Mouse (Mus musculus): ENCODE results near the gene Rbbp9. TPM values are rescaled to one million over a fixed set of nuclear protein-coding genes. Genes with fewer than 3 reads are reported as not detected.
A peak's percentile ranks its signal among the peaks of the same experiment; 100 is the strongest.

Rbbp9 gene
- polyA plus RNA-seq, 1 experiment from 2014 or later: 70.1 TPM

DNA sequence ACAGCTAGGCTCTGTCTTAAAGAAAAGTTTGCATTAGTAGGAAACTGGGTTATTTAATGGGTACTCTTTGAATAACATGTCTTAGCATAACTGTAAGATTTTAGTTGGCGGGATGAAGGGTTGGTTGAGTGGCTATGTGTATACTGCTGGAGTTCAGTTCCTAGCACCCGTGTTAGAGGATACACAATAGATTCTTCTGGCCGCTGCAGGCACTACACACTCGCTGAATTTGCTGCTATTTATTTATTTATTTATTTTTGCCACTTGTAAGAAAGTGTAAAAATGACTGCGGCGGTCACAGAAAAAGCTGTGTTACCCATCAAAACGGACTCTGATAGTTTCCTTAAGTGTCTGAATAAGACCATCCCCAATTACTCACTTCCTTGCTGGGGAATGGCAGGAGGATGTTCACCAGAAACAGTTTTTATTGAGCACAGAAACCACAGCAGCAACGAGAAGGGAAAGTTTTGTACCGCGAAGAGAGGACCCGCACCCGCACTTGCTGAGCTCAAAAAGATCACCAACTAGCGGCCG is 4.7 kb upstream of the Rbbp9 start:
- Histone ChIP-seq H3K27me3 (ENCODE audit: control insufficient read depth, insufficient read depth, low read length) (no peaks in the 10 kb centered on the region), H3K36me3 (ENCODE audit: control insufficient read depth, insufficient read depth, low read length) (peaks cover 2% of the 10 kb centered on the region; the same call in 1 of the 2 replicates), H3K4me3 (ENCODE audit: low read depth, low read length) (peak overlapping the region; percentile 79), H3K9ac (ENCODE audit: low read length) (peak overlapping the region; percentile 84), H3K4me2 (ENCODE audit: low read depth, severe bottlenecking) (peak overlapping the region; percentile 59), H3K4me1 (ENCODE audit: control insufficient read depth, insufficient read depth, low read length) (0 out of 2 replicates have a peak, but pooled peaks cover 3% of the 10 kb centered on the region), H3K9me3 (ENCODE audit: control insufficient read depth, low read length) (no peaks in the 10 kb centered on the region), H3K27ac (replicated peaks; ENCODE audit: low read depth, low read length) (peak overlapping the region; percentile 77)
- ATAC-seq (ENCODE audit: insufficient number of reproducible peaks, low FRiP score, low TSS enrichment, low read depth) (no peak), DNase-seq (ENCODE audit: low spot score) (no peak)
- 4% methylated on average over 14 of the region's 14 CpGs for WGBS

DNA sequence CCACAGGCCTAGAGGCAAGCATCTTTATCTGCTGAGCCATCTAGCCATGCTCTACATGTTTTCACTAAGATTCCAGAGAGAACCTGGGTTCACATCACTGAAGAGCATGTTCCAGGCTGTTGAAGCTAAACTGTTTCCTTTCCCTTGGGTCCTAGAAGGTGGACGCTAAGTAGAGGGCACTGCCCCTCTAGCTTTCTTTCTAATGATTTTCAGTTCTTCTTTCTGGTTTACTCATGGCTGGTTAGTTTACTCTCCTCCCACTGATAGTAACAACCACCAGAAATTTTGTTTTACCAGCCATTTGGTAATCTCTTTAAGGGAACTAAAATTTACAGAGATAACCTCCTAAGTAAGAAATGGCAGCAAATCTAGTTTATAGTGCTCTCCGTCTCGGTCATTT is 3.2 kb upstream of the Rbbp9 start:
- Histone ChIP-seq H3K4me1 (ENCODE audit: control insufficient read depth, insufficient read depth, low read length) (0 out of 2 replicates have a peak, but pooled peaks cover 3% of the 10 kb centered on the region), H3K36me3 (ENCODE audit: control insufficient read depth, insufficient read depth, low read length) (no peaks in the 10 kb centered on the region), H3K27ac (replicated peaks; ENCODE audit: low read depth, low read length) (no peak overlapping the region), H3K4me2 (ENCODE audit: low read depth, severe bottlenecking) (no peak overlapping the region), H3K9me3 (ENCODE audit: control insufficient read depth, low read length) (no peaks in the 10 kb centered on the region), H3K9ac (ENCODE audit: low read length) (no peak overlapping the region), H3K27me3 (ENCODE audit: control insufficient read depth, insufficient read depth, low read length) (no peaks in the 10 kb centered on the region), H3K4me3 (ENCODE audit: low read depth, low read length) (no peak overlapping the region)
- ATAC-seq (ENCODE audit: insufficient number of reproducible peaks, low FRiP score, low TSS enrichment, low read depth): no peak
- WGBS: 93% methylated on average over 3 of the region's 3 CpGs
- no peak for DNase-seq (ENCODE audit: low spot score)

DNA sequence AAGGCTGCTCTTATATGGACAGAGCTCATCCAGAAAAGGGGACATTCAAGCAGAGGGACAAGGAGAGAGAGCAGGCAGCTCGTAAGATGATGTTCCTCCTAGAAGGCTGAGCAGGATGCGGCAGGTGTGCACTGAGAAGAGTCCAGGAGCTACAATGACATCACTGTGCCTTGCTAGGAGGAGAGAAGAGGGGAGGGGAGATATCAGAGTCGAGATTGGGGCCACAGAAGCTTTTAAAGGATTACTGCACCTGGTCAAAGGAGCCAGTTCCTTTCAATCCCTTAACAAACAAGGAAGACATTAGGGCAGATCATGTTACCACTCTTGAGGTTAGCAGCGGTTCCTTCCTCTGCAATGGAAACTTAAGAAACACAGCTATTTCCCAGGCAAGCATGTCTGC is 3.1 kb downstream of the Rbbp9 start:
- no peak overlapping the region for H3K4me3 ChIP-seq (ENCODE audit: low read depth, low read length)
- peaks cover 5% of the 10 kb centered on the region for H3K36me3 ChIP-seq (ENCODE audit: control insufficient read depth, insufficient read depth, low read length)
- no peaks in the 10 kb centered on the region for H3K9me3 ChIP-seq (ENCODE audit: control insufficient read depth, low read length)
- 76% methylated on average over 4 of the region's 4 CpGs for WGBS
- H3K27me3 ChIP-seq (ENCODE audit: control insufficient read depth, insufficient read depth, low read length): no peaks in the 10 kb centered on the region
- H3K27ac ChIP-seq (replicated peaks; ENCODE audit: low read depth, low read length): no peak overlapping the region
- no peak overlapping the region for H3K4me2 ChIP-seq (ENCODE audit: low read depth, severe bottlenecking)
- ATAC-seq (ENCODE audit: insufficient number of reproducible peaks, low FRiP score, low TSS enrichment, low read depth) (no peak), DNase-seq (ENCODE audit: low spot score) (no peak)
- no peak overlapping the region for H3K9ac ChIP-seq (ENCODE audit: low read length)
- no peaks in the 10 kb centered on the region for H3K4me1 ChIP-seq (ENCODE audit: control insufficient read depth, insufficient read depth, low read length)

DNA sequence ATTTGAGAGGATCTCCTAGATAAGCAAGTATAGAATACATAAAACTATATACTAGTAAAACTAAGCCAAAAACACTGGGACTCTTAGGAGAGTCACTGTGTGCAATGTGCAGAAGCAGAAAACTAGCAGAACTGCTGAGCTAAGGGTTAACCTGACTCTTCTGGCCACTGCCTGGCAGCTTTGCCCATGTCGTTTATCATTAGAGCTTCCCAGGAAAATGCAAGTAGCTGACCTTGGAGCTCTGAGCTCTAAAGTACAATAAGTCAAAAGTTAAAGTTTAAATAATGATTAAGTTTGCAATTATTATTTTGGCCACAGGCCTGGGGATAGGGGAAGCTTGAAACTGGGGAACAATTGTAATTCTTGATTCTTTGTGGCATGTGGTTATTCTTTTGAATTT is 5.2 kb downstream of the Rbbp9 start:
- no peaks in the 10 kb centered on the region for H3K4me1 ChIP-seq (ENCODE audit: control insufficient read depth, insufficient read depth, low read length)
- H3K4me3 ChIP-seq (ENCODE audit: low read depth, low read length): no peak overlapping the region
- no peaks in the 10 kb centered on the region for H3K27me3 ChIP-seq (ENCODE audit: control insufficient read depth, insufficient read depth, low read length)
- 53% methylated on average over 1 of the region's 1 CpGs for WGBS
- H3K4me2 ChIP-seq (ENCODE audit: low read depth, severe bottlenecking): no peak overlapping the region
- ATAC-seq (ENCODE audit: insufficient number of reproducible peaks, low FRiP score, low TSS enrichment, low read depth) (no peak), DNase-seq (ENCODE audit: low spot score) (no peak)
- no peak overlapping the region for H3K27ac ChIP-seq (replicated peaks; ENCODE audit: low read depth, low read length)
- peaks cover 5% of the 10 kb centered on the region for H3K36me3 ChIP-seq (ENCODE audit: control insufficient read depth, insufficient read depth, low read length)
- no peak overlapping the region for H3K9ac ChIP-seq (ENCODE audit: low read length)
- no peaks in the 10 kb centered on the region for H3K9me3 ChIP-seq (ENCODE audit: control insufficient read depth, low read length)

DNA sequence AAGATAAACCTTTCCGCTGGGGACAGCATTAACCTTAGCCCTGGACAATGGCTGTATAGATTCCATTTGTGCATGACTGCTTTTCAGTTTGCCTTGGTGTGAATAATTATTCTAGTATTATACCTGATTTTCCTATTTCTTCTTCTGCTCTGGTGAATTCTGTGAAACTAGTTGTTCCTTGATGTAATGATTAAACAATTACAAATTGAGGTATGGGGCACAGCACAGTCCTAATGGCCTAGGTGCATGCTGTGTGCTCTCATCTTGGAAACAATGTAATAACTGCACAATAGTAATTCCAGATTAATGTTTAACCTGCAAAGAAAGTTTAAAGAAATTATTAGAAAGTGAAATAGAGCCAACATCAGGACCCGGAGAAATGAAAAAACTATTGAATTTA is 5.6 kb downstream of the Rbbp9 start:
- Histone ChIP-seq H3K9ac (ENCODE audit: low read length) (no peak overlapping the region), H3K27me3 (ENCODE audit: control insufficient read depth, insufficient read depth, low read length) (no peaks in the 10 kb centered on the region), H3K4me2 (ENCODE audit: low read depth, severe bottlenecking) (no peak overlapping the region), H3K27ac (replicated peaks; ENCODE audit: low read depth, low read length) (no peak overlapping the region), H3K9me3 (ENCODE audit: control insufficient read depth, low read length) (no peaks in the 10 kb centered on the region), H3K4me1 (ENCODE audit: control insufficient read depth, insufficient read depth, low read length) (no peaks in the 10 kb centered on the region), H3K36me3 (ENCODE audit: control insufficient read depth, insufficient read depth, low read length) (peaks cover 5% of the 10 kb centered on the region), H3K4me3 (ENCODE audit: low read depth, low read length) (no peak overlapping the region)
- DNase-seq (ENCODE audit: low spot score) (no peak), ATAC-seq (ENCODE audit: insufficient number of reproducible peaks, low FRiP score, low TSS enrichment, low read depth) (no peak)
- 95% methylated on average over 2 of the region's 2 CpGs for WGBS

DNA sequence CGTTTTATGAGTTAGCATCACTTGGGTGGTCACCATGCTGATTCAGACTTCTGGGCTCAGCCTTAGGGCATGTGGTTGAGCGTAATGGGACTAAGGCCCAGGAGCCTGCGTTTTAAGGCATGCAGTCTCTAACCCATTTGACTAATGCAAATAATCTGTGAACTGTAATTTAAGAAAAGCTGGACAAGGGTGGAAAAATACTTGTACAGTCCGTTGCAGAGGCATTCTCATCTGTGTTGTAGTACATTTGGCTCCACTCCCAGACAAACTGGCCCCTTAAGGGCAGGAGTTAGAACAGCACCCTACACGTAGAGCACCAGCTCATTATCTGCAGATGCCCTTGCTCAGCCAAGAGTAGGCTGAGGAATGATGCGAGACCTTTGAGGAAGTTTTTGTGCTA is 6.0 kb downstream of the Rbbp9 start:
- 90% methylated on average over 6 of the region's 6 CpGs for WGBS

DNA sequence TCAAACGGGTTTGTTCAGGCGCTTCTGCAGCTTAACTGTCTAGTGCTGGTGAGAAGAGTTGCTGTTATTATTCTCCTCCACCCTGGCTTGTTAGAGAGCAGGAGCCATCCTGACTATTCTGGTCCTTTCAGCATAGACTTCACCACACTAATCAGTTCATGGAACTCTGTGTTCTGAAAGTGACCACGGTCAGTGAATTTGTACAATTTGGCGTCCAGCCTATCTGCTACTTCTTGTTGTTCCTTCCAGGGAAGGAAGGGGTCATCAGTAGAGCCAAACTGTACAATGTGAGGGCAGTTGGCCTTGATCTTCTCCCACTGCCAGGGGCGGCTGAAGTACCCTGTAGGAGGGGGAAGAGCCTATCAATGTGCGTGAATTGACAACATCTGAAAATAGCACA is 7.0 kb downstream of the Rbbp9 start:
- H3K9ac ChIP-seq (ENCODE audit: low read length): no peak overlapping the region
- no peak overlapping the region for H3K4me2 ChIP-seq (ENCODE audit: low read depth, severe bottlenecking)
- H3K27me3 ChIP-seq (ENCODE audit: control insufficient read depth, insufficient read depth, low read length): no peaks in the 10 kb centered on the region
- no peak for ATAC-seq (ENCODE audit: insufficient number of reproducible peaks, low FRiP score, low TSS enrichment, low read depth)
- H3K4me3 ChIP-seq (ENCODE audit: low read depth, low read length): no peak overlapping the region
- H3K9me3 ChIP-seq (ENCODE audit: control insufficient read depth, low read length): no peaks in the 10 kb centered on the region
- 89% methylated on average over 6 of the region's 6 CpGs for WGBS
- DNase-seq (ENCODE audit: low spot score): no peak
- H3K4me1 ChIP-seq (ENCODE audit: control insufficient read depth, insufficient read depth, low read length): no peaks in the 10 kb centered on the region
- no peak overlapping the region for H3K27ac ChIP-seq (replicated peaks; ENCODE audit: low read depth, low read length)
- peaks cover 11% of the 10 kb centered on the region for H3K36me3 ChIP-seq (ENCODE audit: control insufficient read depth, insufficient read depth, low read length)

More for the DNA sequence above, 6.0 kb downstream of the Rbbp9 start:
- no peaks in the 10 kb centered on the region for H3K9me3 ChIP-seq (ENCODE audit: control insufficient read depth, low read length)
- peaks cover 5% of the 10 kb centered on the region for H3K36me3 ChIP-seq (ENCODE audit: control insufficient read depth, insufficient read depth, low read length)
- DNase-seq (ENCODE audit: low spot score) (no peak), ATAC-seq (ENCODE audit: insufficient number of reproducible peaks, low FRiP score, low TSS enrichment, low read depth) (no peak)
- no peak overlapping the region for H3K4me2 ChIP-seq (ENCODE audit: low read depth, severe bottlenecking)
- no peaks in the 10 kb centered on the region for H3K4me1 ChIP-seq (ENCODE audit: control insufficient read depth, insufficient read depth, low read length)
- H3K27me3 ChIP-seq (ENCODE audit: control insufficient read depth, insufficient read depth, low read length): no peaks in the 10 kb centered on the region
- H3K27ac ChIP-seq (replicated peaks; ENCODE audit: low read depth, low read length): no peak overlapping the region
- no peak overlapping the region for H3K4me3 ChIP-seq (ENCODE audit: low read depth, low read length)
- H3K9ac ChIP-seq (ENCODE audit: low read length): no peak overlapping the region

DNA sequence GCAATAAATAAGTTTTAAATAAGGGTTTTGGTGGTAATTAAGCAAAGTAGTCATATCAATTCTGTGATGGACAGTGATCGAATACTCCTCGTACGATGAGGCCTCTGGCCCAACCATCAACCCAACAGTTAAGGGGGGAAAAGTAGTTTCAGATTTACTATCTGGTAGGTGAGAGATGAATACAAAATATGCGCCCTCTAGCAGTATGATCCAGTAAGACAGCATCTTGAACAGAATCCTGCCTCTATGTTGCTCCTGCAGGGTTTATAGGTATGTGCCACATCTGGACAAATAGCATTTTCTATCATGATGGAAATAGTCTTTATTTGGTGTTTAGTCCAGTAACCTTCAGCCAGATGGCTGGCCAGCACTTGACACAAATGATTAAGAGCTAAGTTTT is 9.4 kb downstream of the Rbbp9 start:
- Histone ChIP-seq H3K9ac (ENCODE audit: low read length) (no peak overlapping the region), H3K9me3 (ENCODE audit: control insufficient read depth, low read length) (no peaks in the 10 kb centered on the region), H3K4me3 (ENCODE audit: low read depth, low read length) (no peak overlapping the region), H3K36me3 (ENCODE audit: control insufficient read depth, insufficient read depth, low read length) (peaks cover 23% of the 10 kb centered on the region), H3K4me2 (ENCODE audit: low read depth, severe bottlenecking) (no peak overlapping the region), H3K4me1 (ENCODE audit: control insufficient read depth, insufficient read depth, low read length) (no peaks in the 10 kb centered on the region), H3K27me3 (ENCODE audit: control insufficient read depth, insufficient read depth, low read length) (no peaks in the 10 kb centered on the region), H3K27ac (replicated peaks; ENCODE audit: low read depth, low read length) (no peak overlapping the region)
- DNase-seq (ENCODE audit: low spot score) (no peak), ATAC-seq (ENCODE audit: insufficient number of reproducible peaks, low FRiP score, low TSS enrichment, low read depth) (no peak)
- 88% methylated on average over 4 of the region's 4 CpGs for WGBS

DNA sequence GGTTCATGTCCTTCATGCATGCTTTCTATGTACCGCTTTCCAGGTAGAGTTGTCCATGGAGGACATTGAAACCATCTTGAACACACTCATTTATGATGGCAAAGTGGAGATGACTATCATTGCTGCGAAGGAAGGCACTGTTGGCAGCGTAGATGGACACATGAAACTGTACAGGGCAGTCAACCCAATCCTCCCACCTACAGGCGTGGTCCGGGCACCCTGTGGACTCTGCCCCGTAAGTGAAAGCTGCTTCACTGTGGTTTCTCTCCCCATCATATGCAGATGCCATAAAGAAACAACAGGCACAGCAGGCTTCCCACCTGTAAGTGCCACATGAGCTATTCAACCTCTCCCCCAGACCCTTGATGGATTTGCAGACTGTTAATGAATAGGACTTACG is 13.5 kb downstream of the Rbbp9 start:
- no peaks in the 10 kb centered on the region for H3K4me1 ChIP-seq (ENCODE audit: control insufficient read depth, insufficient read depth, low read length)
- peaks cover 46% of the 10 kb centered on the region for H3K36me3 ChIP-seq (ENCODE audit: control insufficient read depth, insufficient read depth, low read length)
- H3K27me3 ChIP-seq (ENCODE audit: control insufficient read depth, insufficient read depth, low read length): no peaks in the 10 kb centered on the region
- no peak overlapping the region for H3K4me2 ChIP-seq (ENCODE audit: low read depth, severe bottlenecking)
- H3K9ac ChIP-seq (ENCODE audit: low read length): no peak overlapping the region
- DNase-seq (ENCODE audit: low spot score): no peak
- 94% methylated on average over 7 of the region's 7 CpGs for WGBS
- no peaks in the 10 kb centered on the region for H3K9me3 ChIP-seq (ENCODE audit: control insufficient read depth, low read length)
- H3K27ac ChIP-seq (replicated peaks; ENCODE audit: low read depth, low read length): no peak overlapping the region
- no peak overlapping the region for H3K4me3 ChIP-seq (ENCODE audit: low read depth, low read length)
- no peak for ATAC-seq (ENCODE audit: insufficient number of reproducible peaks, low FRiP score, low TSS enrichment, low read depth)
